Mouse (Mus musculus): ENCODE data around the gene Ptger1.

Ptger1 gene

DNA sequence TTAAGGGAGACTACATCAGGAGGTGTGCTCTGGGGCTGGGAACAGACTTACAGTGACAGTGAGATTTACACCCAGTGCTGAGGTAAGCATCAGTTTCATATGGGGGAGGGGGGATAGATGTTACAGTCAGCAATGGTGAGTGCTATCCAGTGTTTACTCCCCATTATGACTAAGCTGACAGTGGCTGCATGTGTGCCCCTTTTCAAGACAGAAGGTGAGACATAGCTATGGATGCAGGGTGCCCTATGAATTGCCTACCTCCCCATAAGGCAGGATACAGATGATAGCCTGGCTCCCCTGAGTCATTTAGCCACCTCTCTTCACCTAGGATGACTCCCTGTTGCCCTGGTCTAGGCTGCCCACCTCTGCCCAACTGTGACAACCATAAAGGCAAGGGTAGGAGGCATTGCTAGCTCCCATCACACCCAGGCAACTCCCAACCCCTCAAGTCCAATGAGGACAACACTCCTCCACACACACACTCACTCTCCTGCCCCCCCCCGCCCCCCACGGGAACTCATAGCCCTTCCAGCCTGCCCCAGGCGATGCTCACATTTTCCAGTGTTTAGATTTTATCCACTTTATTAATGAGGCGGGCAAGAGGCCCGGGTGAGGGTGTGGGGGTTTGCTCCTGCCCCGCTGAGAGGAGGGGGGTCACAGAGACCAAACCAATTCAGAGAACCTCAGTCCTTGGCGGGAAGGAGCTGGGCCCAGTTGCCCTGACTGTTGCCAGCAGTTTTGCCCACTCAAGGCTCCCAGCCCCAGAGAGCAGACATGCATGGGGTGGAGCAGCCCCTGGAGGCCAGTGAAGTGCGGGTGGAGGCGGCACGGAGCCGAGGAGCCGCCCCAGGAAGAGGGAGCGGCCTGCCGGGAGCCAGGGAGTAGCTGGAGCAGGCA is at the start of gene Ptger1:
TSS of gene Ptger1 (plus strand) at position 710 of the 897 bp plus-strand sequence.
- DNase-seq (ENCODE audit: low spot score in 2 of 2), result peak in 1 of 2 experiments; percentile 18

DNA sequence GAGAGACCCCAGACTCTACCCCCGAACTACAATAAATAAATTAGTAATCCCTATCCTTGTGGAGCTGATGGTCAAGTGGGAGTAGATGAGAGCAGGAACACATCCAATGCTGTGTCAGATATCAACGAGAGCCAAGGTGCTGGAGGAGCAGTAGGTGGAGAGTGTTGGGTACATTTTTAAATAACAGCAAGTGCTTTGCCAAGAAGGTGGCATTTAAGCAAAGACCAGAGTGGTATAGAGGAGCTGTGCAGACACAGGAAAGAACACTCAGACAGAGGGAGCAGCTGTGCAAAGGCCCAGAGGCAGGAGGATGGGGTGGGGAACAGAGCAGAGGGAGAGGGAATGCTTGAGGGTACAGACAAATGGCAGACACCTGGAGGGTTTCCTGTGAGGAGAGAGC is 49.4 kb upstream of the Ptger1 start:
- DNase-seq (ENCODE audit: low spot score in 2 of 2), result no peak

DNA sequence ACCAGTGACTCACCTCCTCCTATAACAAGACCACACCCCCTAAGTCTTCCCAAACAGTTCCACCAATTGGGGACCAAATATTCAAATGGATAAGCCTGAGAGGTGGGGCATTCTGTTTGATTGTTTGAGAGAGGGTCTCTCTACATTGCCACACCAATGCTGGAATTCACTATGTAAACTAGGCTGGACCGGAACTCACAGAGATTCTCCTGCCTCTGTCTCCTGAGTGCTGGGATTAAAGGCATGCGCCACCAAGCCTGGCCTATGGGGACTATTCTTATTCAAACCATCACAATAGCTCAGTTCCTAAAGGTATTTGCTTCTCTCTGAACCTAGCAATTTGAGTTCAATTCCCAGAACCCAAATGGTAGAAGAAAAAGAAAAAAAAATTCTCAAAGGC is 47.9 kb upstream of the Ptger1 start:
- DNase-seq (ENCODE audit: low spot score in 2 of 2), result no peak

DNA sequence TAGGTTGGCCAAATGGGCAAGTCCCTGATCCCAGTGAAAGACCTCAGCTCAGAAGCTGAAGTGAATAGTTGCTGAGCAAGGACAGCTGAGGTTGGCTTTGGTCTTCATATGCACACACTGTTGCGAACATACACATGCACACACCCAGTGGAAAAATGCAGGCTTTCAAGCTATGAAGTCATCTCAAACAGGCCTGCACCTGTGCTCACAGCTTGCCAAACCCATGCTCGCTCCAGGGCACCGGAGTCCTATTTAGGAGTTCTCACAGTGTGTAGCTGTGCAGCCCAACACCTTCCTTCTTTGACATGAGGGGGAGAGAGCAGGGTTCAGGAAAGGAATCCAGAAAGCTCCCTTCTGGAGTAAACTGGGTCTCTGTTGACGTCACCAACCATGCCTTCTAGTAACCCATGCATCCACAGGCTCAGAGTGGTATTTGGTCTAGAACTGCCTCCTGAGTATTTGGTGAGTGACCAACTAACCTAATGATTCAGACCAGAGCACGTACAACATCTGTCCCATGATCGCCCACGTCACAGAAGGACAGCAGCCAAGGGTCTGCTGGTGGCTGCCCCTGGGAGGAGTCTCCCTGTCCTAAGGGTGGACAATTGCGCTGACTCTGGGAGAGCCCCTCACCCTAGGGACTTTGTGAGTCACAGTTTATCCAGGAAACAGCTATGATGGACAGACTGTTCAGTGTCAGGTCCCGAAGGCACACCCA is 46.8 kb upstream of the Ptger1 start:
- DNase-seq (ENCODE audit: low spot score in 2 of 2), result no peak

DNA sequence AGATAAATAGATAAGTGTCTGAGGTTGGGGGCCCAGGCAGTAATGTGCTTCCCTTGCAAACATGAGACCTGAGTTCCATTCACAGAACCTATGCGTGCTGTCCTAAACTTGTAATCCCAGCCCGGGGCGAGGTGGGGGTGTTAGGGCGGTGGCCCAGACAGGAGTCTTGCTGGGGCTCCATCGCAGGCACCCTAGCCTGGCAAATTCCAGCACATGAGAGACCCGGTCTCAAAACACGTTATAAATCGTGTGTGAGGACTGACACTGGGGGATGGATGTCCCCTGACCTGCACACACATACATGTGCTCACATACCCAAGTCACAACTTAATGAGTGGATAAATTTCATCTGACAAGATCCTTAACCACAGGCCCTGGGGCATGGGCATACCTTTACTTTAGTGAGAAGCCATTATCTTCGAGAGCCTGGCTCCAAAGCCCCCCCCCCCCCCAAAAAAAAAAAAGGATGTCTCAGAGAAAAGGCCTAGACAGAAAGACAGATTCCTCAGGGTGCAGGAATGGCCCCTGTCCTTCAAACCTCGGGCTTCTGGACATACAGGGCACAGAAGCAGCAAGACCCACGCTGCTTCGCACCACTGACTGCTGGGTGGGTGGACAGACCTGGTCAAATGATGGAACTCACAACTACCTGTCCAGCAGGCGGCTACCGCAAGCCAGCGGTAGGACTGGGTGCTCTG is 44.6 kb upstream of the Ptger1 start:
- no peak for DNase-seq (ENCODE audit: low spot score in 2 of 2)

DNA sequence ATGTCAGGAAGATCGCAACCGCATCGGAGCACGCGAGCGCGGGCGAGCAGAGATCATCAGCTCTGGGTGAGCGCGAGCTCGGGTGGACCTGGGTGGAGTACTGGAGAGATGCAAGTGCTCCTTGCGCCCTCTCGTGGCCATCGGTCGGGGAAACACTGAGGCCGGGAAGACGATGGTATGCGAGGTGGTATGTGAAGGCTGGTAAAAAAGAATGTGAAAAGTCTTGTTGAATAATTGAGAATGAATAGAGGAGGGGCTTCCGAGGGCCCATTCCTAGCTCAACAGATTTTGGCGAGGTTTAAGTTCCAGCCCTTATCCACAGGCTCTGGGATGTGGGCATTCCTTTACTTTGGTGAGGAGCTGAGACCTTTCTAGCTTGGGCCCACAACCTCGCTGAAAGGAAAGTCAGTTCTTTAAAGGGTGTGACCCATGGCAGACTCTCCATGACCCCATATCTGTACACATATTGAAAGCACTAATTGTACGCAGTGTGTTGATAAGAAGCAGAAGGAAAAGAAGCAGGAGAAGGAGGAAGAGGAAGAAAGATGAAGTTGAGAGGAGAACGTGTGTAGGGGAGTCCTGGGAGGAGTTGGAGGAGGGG is 44.0 kb upstream of the Ptger1 start:
- peak; percentile 75 to 88 for DNase-seq (ENCODE audit: low spot score in 2 of 2)

DNA sequence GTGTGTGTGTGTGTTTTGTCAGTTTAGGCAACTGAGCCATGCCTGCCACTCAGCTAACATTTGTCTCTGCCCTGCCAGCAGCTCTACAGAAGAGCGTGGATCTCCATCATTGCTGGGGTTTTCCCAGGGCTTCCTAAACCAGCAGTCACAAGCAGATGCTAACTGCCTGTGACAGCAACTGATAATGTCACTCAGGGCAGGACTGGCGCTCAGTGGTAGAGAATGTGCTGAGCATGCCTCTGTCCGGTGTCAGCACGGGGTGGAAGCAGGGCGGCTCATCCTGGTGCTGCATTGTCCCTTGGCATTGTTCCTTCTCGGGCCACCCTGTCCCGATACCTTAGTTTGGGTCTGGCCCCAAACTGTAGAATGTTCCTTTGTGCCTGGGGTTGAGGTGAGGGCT is 42.9 kb upstream of the Ptger1 start:
- DNase-seq (ENCODE audit: low spot score in 2 of 2), result no peak

DNA sequence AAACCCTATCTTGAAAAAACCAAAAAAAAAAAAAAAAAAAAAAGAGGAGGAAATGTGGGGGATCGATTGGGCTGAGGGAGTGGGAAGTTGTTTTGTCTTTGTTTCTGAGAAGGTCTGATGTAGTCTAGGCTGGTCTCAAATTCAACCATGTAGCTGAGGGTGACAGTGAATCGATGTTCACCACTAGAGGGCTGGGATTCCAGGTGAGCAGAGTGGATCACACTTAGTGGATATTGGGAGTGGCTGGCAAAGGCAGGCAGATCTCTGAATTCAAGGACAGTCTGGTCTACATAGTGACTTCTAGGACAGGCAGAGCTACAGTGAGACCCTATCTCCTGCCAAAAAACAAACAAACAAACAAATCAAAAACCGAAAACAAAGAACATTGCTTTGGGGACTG is 41.7 kb upstream of the Ptger1 start:
- DNase-seq (ENCODE audit: low spot score in 2 of 2), result no peak

DNA sequence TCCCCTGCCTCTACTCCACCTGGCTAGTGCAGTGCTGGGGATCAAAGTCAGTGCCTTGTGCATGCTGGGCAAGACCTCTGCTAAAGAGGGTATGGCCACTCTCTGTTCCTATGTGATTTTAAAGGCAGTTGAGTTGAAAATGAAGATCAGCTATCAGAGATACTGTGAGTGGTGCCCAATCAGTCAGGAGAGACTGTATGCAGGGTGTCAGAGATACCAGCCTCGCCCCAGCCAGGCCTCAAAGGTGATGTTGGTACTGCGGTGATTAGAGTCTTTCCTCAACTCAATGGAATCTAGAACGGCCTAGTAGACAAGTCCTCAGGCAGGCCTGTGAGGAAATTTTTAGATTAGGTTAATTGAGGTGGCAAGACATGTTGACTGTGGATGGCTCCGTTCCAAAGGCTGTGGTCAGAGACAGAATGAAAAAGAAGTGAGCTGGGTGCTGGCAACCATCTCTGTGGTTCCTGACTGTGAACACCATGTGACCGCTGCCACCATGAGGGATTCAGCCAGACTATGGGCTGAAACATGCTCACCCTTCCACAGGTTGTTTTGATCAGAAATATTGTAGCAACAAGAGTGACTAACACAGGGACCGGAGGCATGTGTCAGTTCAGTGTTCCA is 40.7 kb upstream of the Ptger1 start:
- DNase-seq (ENCODE audit: low spot score in 2 of 2), result no peak

DNA sequence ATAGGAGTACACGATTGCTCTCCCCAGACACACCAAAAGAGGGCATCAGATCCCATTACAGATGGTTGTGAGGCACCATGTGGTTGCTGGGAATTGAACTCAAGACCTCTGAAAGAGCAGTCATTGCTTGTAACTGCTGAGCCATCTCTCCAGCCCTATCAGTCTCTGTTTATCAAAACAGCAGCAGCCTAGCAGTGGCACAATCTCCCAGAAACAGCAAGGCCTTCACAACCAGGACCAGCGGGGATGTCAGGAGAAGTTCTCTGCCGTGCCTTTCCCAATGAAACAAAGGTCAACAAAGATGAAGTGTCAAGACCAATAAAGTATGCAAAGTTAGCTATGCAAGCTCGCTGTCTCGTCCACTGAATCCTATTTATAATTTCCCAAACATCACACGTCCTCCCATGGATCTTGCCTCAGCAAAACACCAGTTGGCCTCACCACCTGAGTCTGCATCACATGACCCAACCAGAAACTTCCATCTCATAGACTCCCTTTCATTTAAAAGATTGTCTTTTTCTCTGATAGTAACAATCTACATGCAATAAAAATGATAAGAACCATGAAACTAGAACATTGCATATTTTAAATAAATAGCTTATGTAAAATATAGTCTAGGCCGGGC is 34.3 kb upstream of the Ptger1 start:
- DNase-seq (ENCODE audit: low spot score in 2 of 2), result no peak

DNA sequence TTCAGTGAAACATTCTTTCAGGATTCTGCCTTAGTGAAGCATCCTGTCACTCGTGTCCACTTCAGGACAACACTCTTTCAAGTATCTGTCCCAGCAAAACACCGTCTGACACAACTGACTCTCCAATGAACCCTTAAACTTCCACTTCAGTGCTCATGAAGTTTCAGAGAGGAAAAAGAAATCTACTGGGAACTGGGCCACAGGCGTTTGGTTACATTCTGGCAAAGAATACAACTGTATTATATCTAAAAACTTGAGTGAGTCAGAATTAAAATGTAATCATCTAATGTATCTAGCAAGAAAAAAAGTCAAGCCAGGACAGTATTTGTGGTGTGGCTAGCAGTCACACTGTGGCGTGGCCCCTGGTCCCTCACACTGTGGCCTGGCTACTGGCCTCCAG is 27.6 kb upstream of the Ptger1 start:
- DNase-seq (ENCODE audit: low spot score in 2 of 2), result no peak

DNA sequence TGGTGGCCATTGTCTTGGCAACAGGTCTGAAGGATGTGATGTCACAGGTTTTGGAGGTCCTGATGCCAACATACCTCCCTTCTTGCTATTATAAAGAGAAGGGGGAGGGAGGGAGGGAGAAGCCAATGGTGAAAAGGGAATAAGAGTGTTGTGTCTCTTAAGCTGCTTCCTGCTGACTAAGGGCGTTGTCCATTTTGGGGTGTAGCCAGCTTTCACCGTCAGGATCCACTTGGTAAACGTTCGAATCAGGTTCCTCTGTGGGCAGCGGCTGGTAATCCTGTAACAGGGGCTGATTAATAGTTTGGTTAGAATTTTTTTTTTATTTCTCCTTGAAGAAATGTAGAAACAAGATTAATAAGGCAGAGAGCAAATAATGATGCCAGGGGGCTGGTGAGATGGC is 26.8 kb upstream of the Ptger1 start:
- no peak for DNase-seq (ENCODE audit: low spot score in 2 of 2)

DNA sequence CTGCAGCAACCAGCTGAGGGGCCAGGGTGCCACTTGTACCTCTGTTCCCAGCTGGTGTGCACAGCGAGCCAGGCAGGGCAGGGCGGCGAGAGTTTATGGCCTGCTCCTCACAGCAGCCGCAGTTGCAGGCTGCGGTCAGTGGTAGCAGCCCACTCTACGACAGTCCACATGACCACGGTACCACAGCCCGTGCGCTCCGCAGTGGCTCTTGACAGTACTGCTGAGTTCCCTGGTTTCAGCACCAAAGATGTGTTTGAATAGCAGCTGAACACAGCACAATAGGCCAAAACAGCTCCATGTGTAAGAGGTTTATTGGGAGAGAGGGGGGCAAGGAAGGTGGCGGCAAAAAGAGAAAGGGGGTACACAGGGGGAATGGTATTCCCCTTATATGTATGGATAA is 19.0 kb upstream of the Ptger1 start:
- DNase-seq (ENCODE audit: low spot score in 2 of 2), result no peak

DNA sequence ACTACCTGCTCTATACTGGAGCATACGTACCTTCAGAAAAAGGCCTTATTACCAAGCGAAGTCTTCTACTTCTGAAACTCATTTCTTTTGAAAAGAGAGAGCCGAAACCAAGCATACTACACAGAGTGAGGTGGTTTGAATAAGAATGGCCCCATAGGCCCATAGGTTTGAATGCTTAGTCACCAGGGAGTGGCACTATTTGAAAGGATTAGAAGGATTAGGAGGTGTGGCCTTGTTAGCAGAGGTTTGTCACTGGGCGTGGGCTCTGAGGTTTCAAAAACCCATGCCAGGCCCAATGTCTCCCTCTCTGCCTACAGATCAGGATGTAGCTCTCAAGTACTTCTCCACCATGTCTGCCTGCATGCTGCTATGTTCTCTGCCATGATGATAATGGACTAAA is 18.4 kb upstream of the Ptger1 start:
- DNase-seq (ENCODE audit: low spot score in 2 of 2), result no peak

DNA sequence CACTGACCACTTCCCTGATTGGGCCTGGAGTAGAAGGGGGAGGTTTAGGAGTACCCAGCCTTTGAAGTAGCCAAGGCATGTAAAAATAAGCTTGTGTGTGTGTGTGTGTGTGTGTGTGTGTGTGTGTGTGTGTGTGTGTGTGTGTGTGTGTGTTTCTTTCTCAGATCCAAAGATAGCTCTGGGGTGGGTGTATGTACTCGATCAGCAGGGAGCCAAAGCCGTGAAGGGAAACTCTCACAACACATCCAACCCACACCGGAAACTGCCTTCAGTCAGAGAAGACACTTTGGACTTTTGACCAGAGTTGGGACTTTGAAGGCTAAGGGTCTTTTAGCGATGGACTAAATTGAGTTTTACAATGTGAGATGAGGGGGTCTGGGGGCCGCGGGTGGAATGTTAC is 16.8 kb upstream of the Ptger1 start:
- DNase-seq (ENCODE audit: low spot score in 2 of 2), result no peak

DNA sequence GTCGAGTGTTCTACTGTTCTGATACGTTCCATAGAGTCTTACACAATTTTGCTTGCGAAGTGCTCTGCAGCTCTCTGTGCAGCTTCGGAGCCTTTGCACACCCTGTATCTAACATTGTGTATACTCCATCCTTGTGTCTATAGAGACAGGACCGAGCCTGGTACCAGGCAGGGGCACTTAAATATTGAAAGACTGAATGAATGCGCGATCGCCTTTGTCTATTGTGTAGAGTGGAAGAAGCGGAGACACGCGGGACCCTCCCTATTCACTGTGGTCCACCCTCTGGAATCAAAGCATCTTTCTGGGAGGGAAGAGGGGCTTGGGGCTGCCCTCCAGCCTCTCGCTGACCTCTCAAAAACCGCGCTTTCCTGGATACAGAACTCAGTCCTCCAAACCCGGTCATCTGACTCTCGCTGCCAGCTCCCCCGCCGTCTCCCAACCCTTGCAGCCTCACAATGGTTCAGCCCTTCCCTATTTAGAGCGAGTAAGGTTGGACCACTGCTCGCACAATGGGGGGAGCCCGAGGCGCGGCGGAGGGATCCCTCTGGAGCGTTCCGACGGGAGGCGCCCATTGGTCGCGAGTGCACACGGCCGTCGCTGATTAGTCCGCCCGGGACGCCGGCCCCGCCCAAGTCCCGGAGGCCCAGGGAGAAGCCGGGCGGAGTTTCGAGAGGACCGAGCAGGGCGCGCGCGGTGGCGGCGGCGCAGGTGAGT is 14.3 kb upstream of the Ptger1 start, which contains the start of gene Gipc1:
TSS of gene Gipc1 (plus strand) at position 648 of the 714 bp plus-strand sequence.
- DNase-seq (ENCODE audit: low spot score in 2 of 2), result peak; percentile 84 to 94

DNA sequence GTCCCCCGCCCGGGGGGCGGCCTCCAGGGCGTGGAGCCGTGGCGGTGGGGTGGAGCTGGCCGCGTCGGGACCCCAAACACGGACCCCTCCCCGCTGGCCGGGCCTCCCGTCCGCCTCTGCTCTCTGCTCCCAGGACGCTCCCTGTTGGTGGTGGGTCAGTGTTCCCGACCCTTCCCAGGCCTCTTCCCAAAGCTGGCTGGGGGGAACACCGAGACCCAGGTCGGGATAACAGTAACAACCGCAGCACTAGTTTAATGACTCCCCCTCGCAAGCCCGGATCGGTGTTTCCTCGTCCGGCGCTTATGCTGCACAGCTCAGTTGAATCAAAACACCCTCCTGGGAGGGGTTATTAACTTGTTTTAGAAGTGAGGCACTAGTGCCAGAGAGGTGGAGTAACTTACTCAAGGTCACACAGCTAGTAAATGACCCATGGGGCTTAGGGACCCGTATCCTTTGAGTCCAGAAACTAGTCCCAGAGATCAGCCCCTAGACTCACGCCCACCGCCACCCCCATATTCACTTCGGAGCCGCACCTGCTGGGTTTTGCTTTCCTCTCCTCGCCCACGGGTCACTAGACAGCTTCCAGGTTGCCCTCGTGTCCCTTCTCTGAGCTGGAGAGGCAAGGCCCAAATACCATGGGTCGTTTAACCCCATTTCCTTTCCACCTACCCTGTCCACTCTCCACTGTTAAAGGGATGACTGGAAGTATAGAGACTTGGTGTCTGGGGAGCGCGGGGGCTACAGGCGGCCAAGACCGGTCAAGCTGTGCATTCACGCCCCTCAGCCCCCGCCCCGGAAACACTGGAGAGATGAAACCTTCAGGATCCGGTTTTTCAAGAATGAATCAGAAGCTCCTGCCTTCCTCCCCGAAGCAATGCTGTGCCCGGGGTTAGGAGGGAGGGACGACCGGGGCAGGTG is 13.5 kb upstream of the Ptger1 start:
- DNase-seq (ENCODE audit: low spot score in 2 of 2), result no peak

DNA sequence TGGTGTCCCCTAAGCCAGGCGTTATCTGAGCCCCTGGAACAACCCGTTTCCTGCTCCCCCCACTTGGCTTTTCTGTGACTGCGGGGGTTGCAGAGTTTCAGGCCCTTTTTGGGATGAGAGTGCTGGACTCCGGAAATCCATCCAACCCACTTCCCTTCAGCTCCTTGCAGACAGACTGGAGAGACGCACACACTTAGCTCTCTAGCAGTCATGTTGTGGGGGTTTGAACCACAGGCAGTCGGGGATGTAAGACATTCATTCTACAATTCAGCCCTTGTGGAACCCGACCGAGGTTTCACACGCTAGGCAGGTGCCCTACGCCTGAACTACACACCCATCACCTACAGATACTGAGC is 12.8 kb upstream of the Ptger1 start:
- no peak for DNase-seq (ENCODE audit: low spot score in 2 of 2)

DNA sequence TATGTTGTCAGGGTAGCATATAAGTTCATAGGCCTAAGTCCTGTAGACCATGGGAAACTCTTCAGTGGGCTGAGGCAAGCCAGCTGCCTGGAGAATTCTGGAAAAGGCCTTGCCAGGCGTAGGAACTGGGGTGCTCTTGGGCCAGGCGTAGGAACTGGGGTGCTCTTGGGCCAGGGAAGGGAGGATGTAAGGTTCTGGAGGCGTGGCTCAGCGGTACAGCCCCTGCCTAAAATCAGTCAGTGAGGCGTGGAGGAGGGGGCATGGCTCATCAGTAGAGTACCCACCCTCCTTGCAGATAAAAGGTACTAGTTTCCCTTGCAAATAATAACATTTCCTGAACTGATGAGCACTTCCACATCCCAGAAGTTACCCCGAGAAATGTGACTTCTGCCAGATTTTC is 11.8 kb upstream of the Ptger1 start:
- DNase-seq (ENCODE audit: low spot score in 2 of 2), result no peak
